28 mouse cellular contexts compared by ENCODE assay signal in the genomic region with DNA sequence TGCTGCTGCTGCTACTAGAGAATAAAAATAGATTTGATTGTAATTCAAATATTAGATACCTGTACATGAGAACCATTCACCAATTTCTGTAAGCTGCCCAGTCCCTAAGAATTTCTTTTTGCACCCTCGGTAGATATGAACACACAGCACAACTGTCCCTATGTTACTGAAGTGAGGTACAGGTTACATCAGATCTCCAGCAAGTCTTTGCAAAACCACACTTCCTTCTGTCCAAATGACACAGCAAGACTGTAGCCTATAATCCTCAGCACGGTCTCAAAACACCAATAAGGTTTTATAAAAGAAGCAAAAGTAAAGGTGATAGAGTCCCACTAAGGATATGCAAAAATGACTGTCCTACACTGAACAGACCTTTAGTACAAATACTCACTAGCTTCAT. TPM values are rescaled to one million over a fixed set of nuclear protein-coding genes. Genes with fewer than 3 reads are reported as not detected.
"Had no signal": no experiment of that assay in that cellular context is flagged by ENCODE, and none has a peak within 500 bp of the region (broad histone marks: within the 10 kb centered on the region; RNA-seq: fewer than 3 reads in every experiment).

No protein-coding gene starts in this region.

- H3K4me3 ChIP-seq: heart, embryonic 10.5 days; heart, embryonic 12.5 days; hindbrain, embryonic 10.5 days; hindbrain, embryonic 12.5 days; hindbrain, embryonic 15.5 days; kidney, embryonic 15.5 days; layer of hippocampus, adult 2 months; limb, embryonic 13.5 days; limb, embryonic 15.5 days; liver, embryonic 12.5 days had no signal

- H3K27ac ChIP-seq: heart, embryonic 10.5 days; hindbrain, embryonic 10.5 days; hindbrain, embryonic 12.5 days; hindbrain, embryonic 15.5 days; hindbrain, postnatal 0 days; kidney, embryonic 15.5 days; layer of hippocampus, adult 2 months; limb, embryonic 13.5 days; limb, embryonic 15.5 days; liver, embryonic 12.5 days; liver, embryonic 14.5 days had no signal

- H3K4me1 ChIP-seq: heart, embryonic 10.5 days; heart, embryonic 12.5 days; hindbrain, embryonic 10.5 days; hindbrain, embryonic 12.5 days; hindbrain, embryonic 15.5 days; kidney, embryonic 15.5 days; limb, embryonic 13.5 days; limb, embryonic 15.5 days; liver, embryonic 12.5 days had no signal

- H3K9me3 ChIP-seq: heart, embryonic 10.5 days; heart, embryonic 12.5 days; hindbrain, embryonic 10.5 days; hindbrain, embryonic 12.5 days; hindbrain, embryonic 15.5 days; kidney, embryonic 15.5 days; limb, embryonic 13.5 days; limb, embryonic 15.5 days; liver, embryonic 12.5 days had no signal

- H3K27me3 ChIP-seq: heart, embryonic 12.5 days; hindbrain, embryonic 12.5 days; hindbrain, embryonic 15.5 days; kidney, embryonic 15.5 days; limb, embryonic 13.5 days; limb, embryonic 15.5 days; liver, embryonic 12.5 days had no signal

- DNase-seq: gastrocnemius, postnatal 14 days; gastrocnemius, postnatal 36 days; heart, adult 18-20 months; heart, postnatal 10 days; heart, postnatal 4 days; kidney, adult 11 months; kidney, adult 2 months; kidney, adult 9 months; kidney, postnatal 10 days; kidney, postnatal 25 days; kidney, postnatal 4 days; layer of hippocampus, postnatal 36 days; left cerebral cortex, postnatal 4 days had no signal

- H3K4me2 ChIP-seq: heart, embryonic 12.5 days; hindbrain, embryonic 12.5 days; hindbrain, embryonic 15.5 days; kidney, embryonic 15.5 days; limb, embryonic 13.5 days; limb, embryonic 15.5 days; liver, embryonic 12.5 days had no signal

- H3K36me3 ChIP-seq: heart, embryonic 10.5 days; heart, embryonic 12.5 days; hindbrain, embryonic 10.5 days; hindbrain, embryonic 12.5 days; hindbrain, embryonic 15.5 days; kidney, embryonic 15.5 days; limb, embryonic 13.5 days; limb, embryonic 15.5 days; liver, embryonic 12.5 days had no signal

- H3K9ac ChIP-seq: heart, embryonic 12.5 days; hindbrain, embryonic 12.5 days; hindbrain, embryonic 15.5 days; kidney, embryonic 15.5 days; limb, embryonic 13.5 days; limb, embryonic 15.5 days; liver, embryonic 12.5 days; liver, embryonic 14.5 days had no signal

- ATAC-seq: hindbrain, postnatal 0 days; intestine, embryonic 16.5 days; liver, embryonic 12.5 days had no signal

RNA-seq across cellular contexts. Expression of gene Spata48, which starts 44.5 kb away (rescaled TPM):
- total RNA-seq: liver, adult 2 months had no signal
- polyA plus RNA-seq: gonadal fat pad, adult 2 months; liver, adult 2 months had no signal
